Mouse (Mus musculus) limb, embryonic 11.5 days (tissue): ENCODE data around the gene Bpi. TPM values are rescaled to one million over a fixed set of nuclear protein-coding genes. Genes with fewer than 3 reads are reported as not detected.
A peak's percentile ranks its signal among the peaks of the same experiment; 100 is the strongest.

Source experiments
- ATAC-seq: fragments of 200-750 bp; cut with Nextera tagmentation; 2 replicates; pipeline ENCODE4 v1.8.0; 2017; ENCODE audit warnings: low read depth; ENCODE audit not compliant: insufficient number of reproducible peaks, low FRiP score, low TSS enrichment
- DNase-seq: peaks from one replicate; pipeline ENCODE4 v3.0.0-alpha.2; 2015; ENCODE audit warnings: low spot score
- H3K27ac ChIP-seq: fragments of 300-500 bp; sonication (generic); replicated peaks from 2 replicates; pipeline ENCODE4 v1.5.1; 2014; ENCODE audit warnings: low read depth, mild to moderate bottlenecking, low read length
- H3K27me3 ChIP-seq: fragments of 300-500 bp; sonication (generic); 2 replicates; pipeline ENCODE4 v1.6.1; 2014; ENCODE audit warnings: mild to moderate bottlenecking, low read length, mixed read lengths; ENCODE audit not compliant: control insufficient read depth, insufficient read depth
- H3K36me3 ChIP-seq: fragments of 300-500 bp; sonication (generic); 2 replicates; pipeline ENCODE4 v1.6.1; 2014; ENCODE audit warnings: mild to moderate bottlenecking, low read length, moderate library complexity, mixed read lengths; ENCODE audit not compliant: control insufficient read depth, insufficient read depth
- H3K4me1 ChIP-seq: fragments of 300-500 bp; sonication (generic); 2 replicates; pipeline ENCODE4 v1.6.1; 2014; ENCODE audit warnings: low read length, mixed read lengths; ENCODE audit not compliant: control insufficient read depth, insufficient read depth
- H3K4me2 ChIP-seq: fragments of 300-500 bp; sonication (generic); 2 replicates; pipeline ENCODE4 v1.6.1; 2014; ENCODE audit warnings: low read depth, mild to moderate bottlenecking, moderate library complexity; ENCODE audit not compliant: severe bottlenecking
- H3K4me3 ChIP-seq: fragments of 300-500 bp; sonication (generic); 2 replicates; pipeline ENCODE4 v1.5.1; 2014; ENCODE audit warnings: low read depth, low read length
- H3K9ac ChIP-seq: fragments of 300-500 bp; sonication (generic); 2 replicates; pipeline ENCODE4 v1.6.1; 2014; ENCODE audit warnings: mild to moderate bottlenecking, low read length
- H3K9me3 ChIP-seq: fragments of 300-500 bp; sonication (generic); 2 replicates; pipeline ENCODE4 v1.6.1; 2016; ENCODE audit warnings: low read length; ENCODE audit not compliant: control insufficient read depth
- WGBS: fragments of 180-500 bp; shearing (Covaris S2); extraction: QIAGEN DNeasy Blood & Tissue Kit; methylation state at CpG from one replicate; pipeline ENCODE4 v1.1.7; 2014; 5-methylcytosine and 5-hydroxymethylcytosine counted together
- polyA plus RNA-seq: library from polyadenylated mRNA; unstranded; fragments of >200 nt; fragmentation: Nextera tagmentation; extraction: Ambion mirVana; gene quantifications from 2 replicates; pipeline ENCODE4 v1.2.1, GENCODE M21; 2014

Gene Bpi
- not detected in 2 replicates for polyA plus RNA-seq

DNA sequence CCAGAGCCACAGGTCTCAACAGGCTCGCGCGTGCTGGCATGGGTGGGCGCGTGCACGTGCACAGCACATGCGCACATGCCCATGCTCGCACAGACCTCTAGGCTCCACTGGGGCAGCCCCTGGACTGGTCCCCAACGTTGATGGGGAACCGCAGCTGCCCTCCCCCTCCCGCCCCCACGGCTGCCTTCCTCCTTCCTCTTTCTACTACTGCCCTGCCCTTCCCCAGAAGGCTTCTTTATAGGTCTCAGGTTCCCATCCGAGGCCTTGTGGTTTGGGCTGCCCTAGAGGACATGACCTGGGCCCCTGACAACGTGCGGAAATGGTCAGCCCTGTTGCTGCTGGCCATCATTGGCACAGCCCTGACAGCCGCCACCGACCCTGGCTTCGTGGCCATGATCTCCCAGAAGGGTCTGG is at the start of gene Bpi:
Gene Bpi, plus strand, starts transcription at position 90 of the 414 bp plus-strand sequence.
- no peak within 1 kb of the TSS for H3K4me2 ChIP-seq
- H3K36me3 ChIP-seq: no peaks in the 10 kb centered on the region
- 0 out of 2 replicates have a peak, but pooled peaks cover 2% of the 10 kb centered on the region for H3K4me1 ChIP-seq
- H3K9ac ChIP-seq: no peak within 1 kb of the TSS; the same call in 1 of the 2 replicates
- DNase-seq (peak; percentile 34), ATAC-seq (no peak)
- H3K27ac ChIP-seq: no peak within 1 kb of the TSS
- 52% methylated on average over 18 of the region's 18 CpGs for WGBS
- H3K9me3 ChIP-seq: no peaks in the 10 kb centered on the region
- no peaks in the 10 kb centered on the region for H3K27me3 ChIP-seq
- H3K4me3 ChIP-seq: no peak within 1 kb of the TSS

DNA sequence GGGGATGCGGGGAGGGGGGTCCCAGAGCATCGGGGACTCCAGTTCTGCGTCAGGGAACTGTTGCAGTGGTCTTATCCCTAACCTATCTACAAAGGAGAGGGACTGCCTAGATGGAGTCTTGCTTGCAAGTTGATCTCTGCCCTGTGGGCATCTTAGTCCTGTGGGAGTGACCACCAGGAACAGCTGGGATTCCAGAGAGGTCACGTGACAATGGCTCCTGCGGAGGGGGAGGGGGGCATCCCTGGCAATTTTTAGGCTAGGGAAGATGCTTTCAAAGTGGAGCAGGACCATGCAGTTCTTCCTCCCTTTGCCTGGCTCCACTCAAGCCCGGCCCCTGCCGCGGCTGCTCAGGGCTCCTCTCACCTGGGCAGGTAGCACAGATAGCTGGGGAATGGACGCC is 48.1 kb upstream of the Bpi start:
- Histone ChIP-seq H3K4me2 (no peak overlapping the region), H3K27ac (no peak overlapping the region), H3K9me3 (no peaks in the 10 kb centered on the region), H3K4me3 (no peak overlapping the region), H3K9ac (no peak overlapping the region), H3K4me1 (peaks cover 7% of the 10 kb centered on the region), H3K36me3 (no peaks in the 10 kb centered on the region), H3K27me3 (no peaks in the 10 kb centered on the region)
- WGBS: 64% methylated on average over 9 of the region's 9 CpGs
- DNase-seq (no peak), ATAC-seq (no peak)

DNA sequence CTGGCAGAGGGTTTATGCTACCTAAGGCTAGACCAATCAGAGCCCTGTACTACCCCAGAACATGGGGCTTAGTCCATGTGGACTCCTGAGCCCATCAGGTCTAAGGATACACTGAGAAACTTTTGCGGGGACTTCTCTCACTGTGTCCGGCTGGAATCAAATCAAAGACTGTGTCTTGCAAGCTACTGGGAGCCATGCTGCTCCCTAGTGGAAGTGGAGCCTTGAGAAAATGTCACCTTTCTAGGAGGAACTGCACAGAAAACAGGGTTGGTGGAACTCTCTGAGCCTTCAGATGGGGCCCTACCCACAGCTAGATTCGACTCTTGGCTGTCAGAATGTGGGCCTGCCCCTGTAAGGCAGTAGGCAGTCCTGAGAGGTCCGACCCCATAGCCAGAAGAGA is 47.4 kb upstream of the Bpi start:
- 52% methylated on average over 4 of the region's 4 CpGs for WGBS
- Histone ChIP-seq H3K36me3 (no peaks in the 10 kb centered on the region), H3K4me3 (no peak overlapping the region), H3K27me3 (no peaks in the 10 kb centered on the region), H3K4me1 (peaks cover 7% of the 10 kb centered on the region), H3K9ac (0 out of 2 replicates have a peak overlapping the region, but pooled peaks have one; percentile 4), H3K27ac (no peak overlapping the region), H3K4me2 (no peak overlapping the region), H3K9me3 (no peaks in the 10 kb centered on the region)
- DNase-seq (no peak), ATAC-seq (no peak)

DNA sequence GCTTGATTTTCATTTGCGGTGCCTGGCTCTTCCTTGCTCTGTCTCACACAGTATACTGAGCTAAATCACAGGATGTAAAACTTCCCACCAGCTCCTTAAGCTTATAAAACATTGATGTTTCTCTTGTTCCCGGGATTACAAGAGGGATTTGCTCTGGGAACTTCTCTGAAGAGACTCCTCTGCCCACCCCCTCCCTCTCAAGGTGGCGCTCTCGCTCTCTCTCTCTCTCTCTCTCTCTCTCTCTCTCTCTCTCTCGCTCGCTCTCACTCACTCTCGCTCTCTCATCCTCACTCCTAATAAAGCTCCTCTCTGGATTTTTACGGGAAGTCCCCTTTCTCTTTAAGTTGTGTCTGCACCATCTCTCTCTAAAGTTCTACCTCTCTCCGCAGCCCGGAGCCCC is 46.9 kb upstream of the Bpi start:
- no peaks in the 10 kb centered on the region for H3K36me3 ChIP-seq
- no peak overlapping the region for H3K4me3 ChIP-seq
- 0 out of 2 replicates have a peak overlapping the region, but pooled peaks have one; percentile 4 for H3K9ac ChIP-seq
- H3K27ac ChIP-seq: no peak overlapping the region
- no peaks in the 10 kb centered on the region for H3K27me3 ChIP-seq
- 31% methylated on average over 10 of the region's 10 CpGs for WGBS
- ATAC-seq (no peak), DNase-seq (no peak)
- H3K9me3 ChIP-seq: no peaks in the 10 kb centered on the region
- H3K4me2 ChIP-seq: no peak overlapping the region
- peaks cover 7% of the 10 kb centered on the region for H3K4me1 ChIP-seq

DNA sequence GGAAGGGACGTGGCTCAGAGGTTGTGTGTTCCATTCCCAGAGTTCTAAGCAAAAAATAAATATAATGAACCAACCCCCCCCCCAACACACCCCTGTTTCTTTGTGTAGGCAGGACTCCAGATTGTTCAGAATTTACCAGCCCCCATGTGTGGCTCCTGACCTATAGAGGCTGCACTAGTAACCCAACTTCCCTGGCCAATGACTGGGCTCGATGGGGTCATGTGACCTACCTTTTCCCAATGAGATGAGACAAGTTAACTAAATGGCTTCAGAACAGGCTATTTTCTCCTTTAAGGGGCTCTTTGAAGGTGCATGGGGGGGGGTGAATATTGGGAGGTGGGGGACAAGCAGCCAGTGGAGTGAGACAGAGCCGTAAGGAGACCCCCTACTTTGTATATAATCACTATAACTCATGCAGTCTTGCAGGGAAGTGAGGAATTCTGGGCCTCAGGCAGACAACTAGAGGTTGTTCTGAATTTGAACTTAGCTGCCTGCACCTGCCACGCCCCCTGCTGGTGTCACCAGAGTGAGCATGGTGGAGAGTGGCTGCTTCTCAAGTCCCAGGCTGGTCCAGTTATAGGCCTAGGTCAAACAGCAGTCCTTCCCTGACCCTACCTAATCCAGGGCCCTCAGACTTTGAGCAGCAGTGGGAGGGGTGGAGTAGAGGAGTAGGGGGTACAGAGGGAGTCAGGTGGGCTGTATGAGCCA is 46.0 kb upstream of the Bpi start:
- H3K4me2 ChIP-seq: no peak overlapping the region

DNA sequence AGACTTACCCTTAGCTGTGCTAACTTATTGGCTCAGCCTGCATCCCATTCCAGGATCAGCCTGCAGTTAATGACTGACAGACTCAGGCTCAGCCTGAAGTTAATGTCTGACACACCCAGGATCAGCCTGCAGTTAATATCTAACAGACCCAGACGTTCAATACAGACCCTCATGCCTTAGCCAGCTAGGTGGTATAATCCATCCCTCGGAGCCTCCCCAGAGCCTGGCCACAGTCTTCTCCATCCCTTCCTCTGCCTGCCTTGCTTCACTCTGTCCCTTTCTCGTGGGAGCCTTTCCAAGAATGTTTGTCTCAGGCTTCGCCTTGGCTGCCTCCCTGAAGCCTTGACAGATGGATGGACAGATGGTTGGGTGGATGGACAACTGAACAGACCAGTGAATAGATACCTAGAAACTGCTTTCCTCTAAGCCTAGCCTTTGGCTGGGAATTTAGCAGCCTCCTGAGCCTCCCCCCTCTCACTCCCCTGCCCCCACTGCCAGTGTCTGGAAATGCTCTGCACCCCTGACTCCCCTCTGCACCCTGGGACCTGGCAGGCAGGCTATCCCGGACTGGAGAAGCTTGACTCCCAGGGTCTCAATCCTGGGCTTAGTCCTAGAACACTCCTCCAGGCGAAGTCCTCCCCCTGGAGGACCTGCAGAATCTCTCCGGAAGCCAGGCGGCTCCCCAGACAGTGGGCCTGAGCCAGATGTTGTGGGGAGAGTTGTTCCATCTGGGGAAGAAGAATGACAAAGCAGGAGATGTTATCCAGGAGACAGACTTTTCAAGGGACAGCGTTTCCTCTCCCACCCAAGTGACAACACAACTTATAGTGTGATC is 42.4 kb upstream of the Bpi start:
- H3K36me3 ChIP-seq: no peaks in the 10 kb centered on the region
- no peak overlapping the region for H3K27ac ChIP-seq
- no peak overlapping the region for H3K4me3 ChIP-seq
- WGBS: 61% methylated on average over 9 of the region's 9 CpGs
- no peak overlapping the region for H3K4me2 ChIP-seq
- H3K4me1 ChIP-seq: no peaks in the 10 kb centered on the region
- H3K9ac ChIP-seq: no peak overlapping the region
- no peaks in the 10 kb centered on the region for H3K9me3 ChIP-seq
- no peaks in the 10 kb centered on the region; the same call in 1 of the 2 replicates for H3K27me3 ChIP-seq
- ATAC-seq (no peak), DNase-seq (no peak)

More for the DNA sequence above, 46.0 kb upstream of the Bpi start:
- peaks cover 7% of the 10 kb centered on the region for H3K4me1 ChIP-seq
- no peak overlapping the region for H3K9ac ChIP-seq
- 66% methylated on average over 4 of the region's 4 CpGs for WGBS
- ATAC-seq: no peak
- no peaks in the 10 kb centered on the region for H3K36me3 ChIP-seq
- no peak overlapping the region for H3K4me3 ChIP-seq
- no peak for DNase-seq
- no peak overlapping the region for H3K27ac ChIP-seq
- H3K9me3 ChIP-seq: no peaks in the 10 kb centered on the region
- H3K27me3 ChIP-seq: no peaks in the 10 kb centered on the region

DNA sequence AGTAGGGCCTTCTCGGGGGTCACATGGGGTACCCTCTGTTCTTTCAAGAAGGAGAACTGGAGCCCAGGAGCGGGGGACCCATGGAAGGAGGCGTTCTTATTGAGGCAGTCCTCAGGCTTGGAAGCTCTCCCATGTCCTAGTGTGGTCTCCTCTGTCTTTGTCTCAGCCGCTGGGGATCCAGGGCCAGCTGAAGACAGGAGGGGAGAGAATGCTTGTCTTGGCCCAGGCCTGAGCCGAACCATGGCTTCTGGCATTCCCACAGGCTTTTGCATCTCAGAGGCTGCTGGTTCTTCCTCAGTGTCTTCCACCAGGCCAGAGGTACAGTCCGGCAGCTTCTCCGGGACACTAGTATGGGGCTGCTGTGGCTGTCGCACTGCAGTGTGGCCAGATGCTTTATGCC is 41.4 kb upstream of the Bpi start:
- H3K9ac ChIP-seq: no peak overlapping the region
- no peak overlapping the region for H3K4me2 ChIP-seq
- no peaks in the 10 kb centered on the region; the same call in 1 of the 2 replicates for H3K27me3 ChIP-seq
- no peak overlapping the region for H3K4me3 ChIP-seq
- no peaks in the 10 kb centered on the region for H3K36me3 ChIP-seq
- no peak overlapping the region for H3K27ac ChIP-seq
- ATAC-seq: no peak
- DNase-seq: no peak
- no peaks in the 10 kb centered on the region for H3K9me3 ChIP-seq
- 93% methylated on average over 8 of the region's 8 CpGs for WGBS
- no peaks in the 10 kb centered on the region for H3K4me1 ChIP-seq

DNA sequence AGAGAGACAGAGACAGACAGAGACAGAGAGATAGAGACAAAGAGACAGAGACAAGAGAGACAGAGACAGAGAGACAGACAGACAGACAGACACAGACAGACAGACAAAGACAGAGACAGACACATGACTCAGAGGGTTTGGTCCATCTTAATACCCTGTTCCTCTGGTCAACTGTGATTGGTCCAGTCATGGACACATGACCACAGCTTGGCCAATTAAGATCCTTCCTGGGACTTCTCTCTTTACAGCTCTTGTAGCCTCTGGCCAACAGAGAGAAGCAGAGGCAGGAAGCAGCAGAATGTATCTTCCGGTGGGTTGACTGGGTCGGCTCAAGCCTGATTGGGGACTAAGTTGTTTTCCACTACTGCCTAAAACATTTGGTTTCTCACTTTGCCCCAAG is 38.3 kb upstream of the Bpi start:
- H3K4me3 ChIP-seq: no peak overlapping the region
- no peak overlapping the region for H3K9ac ChIP-seq
- H3K4me2 ChIP-seq: no peak overlapping the region
- 0 out of 2 replicates have a peak, but pooled peaks cover 3% of the 10 kb centered on the region for H3K4me1 ChIP-seq
- H3K36me3 ChIP-seq: no peaks in the 10 kb centered on the region
- no peak overlapping the region for H3K27ac ChIP-seq
- DNase-seq (no peak), ATAC-seq (no peak)
- H3K27me3 ChIP-seq: no peaks in the 10 kb centered on the region; the same call in 1 of the 2 replicates
- 93% methylated on average over 2 of the region's 2 CpGs for WGBS
- H3K9me3 ChIP-seq: no peaks in the 10 kb centered on the region
